Mouse (Mus musculus) lung, postnatal 25 days (tissue): Measurements from ENCODE around the gene Sectm1a.
"Not testable (repeated sequence)": the region's sequence is repeated elsewhere in the genome, so short reads cannot be mapped to it uniquely, and the experiment has no call there.

Experiments used
- DNase-seq: peaks from one replicate; pipeline ENCODE4 v3.0.0; 2022; ENCODE audit warnings: low spot score

The Sectm1a gene

GRCm38 (mm10) chr11:121047826-121048399 lies 33.1 kb downstream of the Sectm1a start:
- no peak for DNase-seq

DNA sequence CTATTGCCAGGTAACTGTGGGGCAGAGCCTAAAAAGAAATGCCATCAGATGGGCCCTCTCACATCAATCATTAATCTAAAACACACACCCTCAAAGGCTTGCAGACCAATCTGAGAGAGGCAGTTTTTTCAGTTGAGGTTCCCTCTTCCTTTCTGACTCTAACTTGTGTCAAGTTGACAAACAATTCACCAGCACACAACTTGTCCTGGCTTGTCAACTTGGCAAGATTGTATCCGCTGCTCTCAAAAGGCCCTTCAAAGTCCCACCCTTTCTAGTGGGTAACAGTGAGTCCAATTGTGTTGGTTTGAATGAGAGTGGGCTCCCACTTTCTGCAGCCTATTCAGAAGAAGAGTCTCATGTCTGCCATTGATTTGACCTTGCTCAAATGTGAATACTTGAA lies 35.7 kb downstream of the Sectm1a start:
- DNase-seq = peak; percentile 10

DNA sequence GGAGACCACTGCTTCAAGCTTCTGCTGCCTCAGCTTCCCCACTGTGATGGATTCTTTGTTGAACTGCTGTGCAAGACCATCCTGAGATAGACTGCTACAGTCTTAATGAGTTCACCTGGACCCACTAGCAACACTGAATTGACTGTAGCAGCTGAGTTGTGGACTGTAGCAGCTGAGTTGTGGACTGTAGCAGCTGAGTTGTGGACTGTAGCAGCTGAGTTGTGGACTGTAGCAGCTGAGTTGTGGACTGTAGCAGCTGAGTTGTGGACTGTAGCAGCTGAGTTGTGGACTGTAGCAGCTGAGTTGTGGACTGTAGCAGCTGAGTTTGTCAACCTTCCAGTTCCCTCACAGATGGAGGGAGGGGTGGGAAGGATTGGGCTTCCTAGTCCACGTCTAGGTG lies 38.0 kb downstream of the Sectm1a start:
- DNase-seq = not testable (repeated sequence)

GRCm38 (mm10) chr11:121042480-121042879 lies 38.5 kb downstream of the Sectm1a start:
- DNase-seq = no peak

- DNase-seq = no peak
Observed at GRCm38 (mm10) chr11:121041636-121042035, 39.4 kb downstream of the Sectm1a start.

DNA sequence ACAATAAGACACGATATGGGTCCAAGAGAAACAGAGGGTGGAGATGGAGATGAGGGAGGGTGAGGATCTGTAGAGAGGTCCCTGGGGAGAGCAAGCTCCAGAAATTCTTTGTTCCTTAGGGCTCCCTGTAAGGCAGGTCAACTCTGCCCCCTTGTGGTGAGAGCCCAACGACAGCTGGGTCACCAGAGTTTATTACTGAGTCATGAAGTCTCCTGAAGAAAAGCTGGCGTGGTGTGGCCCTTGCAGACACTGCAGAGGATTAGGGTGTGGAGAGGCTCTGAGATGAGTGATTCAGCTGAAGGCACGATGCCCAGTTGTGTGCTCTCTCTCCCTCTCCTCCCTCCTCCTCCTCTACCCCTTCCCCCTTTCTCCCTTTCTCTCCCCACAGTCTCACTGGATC lies 39.8 kb downstream of the Sectm1a start:
- peak; percentile 83 for DNase-seq

GRCm38 (mm10) chr11:121039302-121039701 lies 41.7 kb downstream of the Sectm1a start, which contains the start of gene Cd7:
Cd7 (minus strand) TSS chr11:121039418.
- no peak for DNase-seq

- no peak for DNase-seq
Observed at GRCm38 (mm10) chr11:121038366-121039240, 42.4 kb downstream of the Sectm1a start.

GRCm38 (mm10) chr11:121033118-121033517 lies 47.9 kb downstream of the Sectm1a start:
- no peak for DNase-seq

DNA sequence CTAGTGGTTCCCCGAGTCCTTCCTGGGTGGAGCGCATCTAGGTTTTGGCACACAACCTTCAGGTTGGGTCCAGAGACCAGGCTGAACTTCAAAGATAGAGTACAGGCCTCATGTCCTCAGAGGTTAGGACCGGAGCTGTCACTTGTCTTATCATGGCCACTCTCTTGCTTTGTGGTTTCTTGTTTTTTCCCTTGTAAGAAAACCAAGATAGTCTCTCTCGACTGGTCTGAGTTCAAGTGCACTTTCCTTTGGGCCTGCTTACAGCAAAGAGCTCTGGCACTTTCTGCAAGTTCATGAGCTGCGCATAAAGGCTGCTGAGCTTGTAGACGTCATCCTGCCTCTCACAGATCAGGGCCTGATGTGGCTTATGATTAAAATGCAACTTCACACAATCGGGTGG lies 53.8 kb downstream of the Sectm1a start:
- DNase-seq = no peak

- no peak for DNase-seq
Observed at GRCm38 (mm10) chr11:121024163-121024562, 56.9 kb downstream of the Sectm1a start.

DNA sequence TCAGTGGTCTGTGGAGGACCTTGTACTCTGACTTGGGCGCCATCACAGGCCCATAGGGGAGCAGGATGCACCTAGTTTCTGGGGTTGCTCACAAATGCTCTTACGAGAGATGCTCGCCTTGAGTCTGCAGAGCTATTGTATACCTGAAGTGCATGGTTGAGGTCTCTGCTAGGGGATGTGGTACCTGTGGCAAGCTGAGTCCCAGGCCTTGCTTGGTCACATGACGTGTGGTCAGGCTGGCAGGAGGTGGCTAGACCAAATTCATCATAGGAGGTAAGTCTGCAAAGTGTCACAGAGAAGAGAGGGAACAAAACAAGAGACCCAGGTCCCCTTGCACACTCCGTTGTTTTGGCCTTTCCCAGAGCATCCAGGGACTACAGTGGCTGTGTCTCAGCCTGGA lies 61.5 kb downstream of the Sectm1a start:
- no peak for DNase-seq

DNA sequence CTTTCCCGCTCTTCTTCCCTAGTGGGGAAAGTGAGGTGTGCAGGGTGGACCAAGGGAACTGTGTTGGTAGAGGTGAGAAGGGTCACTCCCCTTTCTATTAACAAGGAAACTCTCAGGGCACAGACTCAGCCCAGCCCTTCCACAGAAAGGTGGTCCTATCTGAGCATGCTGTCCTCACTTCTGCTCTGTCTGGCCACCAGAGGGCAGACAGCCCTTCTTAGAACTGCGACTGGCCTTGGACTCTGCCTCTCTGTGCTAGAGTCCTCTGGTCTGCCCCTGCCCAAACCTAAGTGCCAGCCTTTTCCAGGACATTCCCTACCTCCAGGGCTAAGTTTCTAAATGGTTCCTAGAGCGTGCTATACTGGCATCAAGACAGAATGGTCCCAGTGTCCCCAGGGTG lies 63.3 kb downstream of the Sectm1a start:
- DNase-seq = peak; percentile 58
